Mouse (Mus musculus): ENCODE measurements around the gene Chst15. TPM values are rescaled to one million over a fixed set of nuclear protein-coding genes. Genes with fewer than 3 reads are reported as not detected.

Gene Chst15
- polyA plus RNA-seq, 1 experiment from 2014 or later: 16.3 TPM

GRCm38 (mm10) chr7:132323430-132323829 is 6.4 kb upstream of the Chst15 start:
- H3K4me2 ChIP-seq (replicated peaks): no peak overlapping the region
- H3K27me3 ChIP-seq (ENCODE audit: control insufficient read depth, insufficient read depth, low read length): no peaks in the 10 kb centered on the region
- no peak overlapping the region for H3K9ac ChIP-seq
- no peak for DNase-seq (ENCODE audit: low spot score)
- H3K36me3 ChIP-seq (replicated peaks; ENCODE audit: control insufficient read depth, insufficient read depth): no peaks in the 10 kb centered on the region
- no peaks in the 10 kb centered on the region for H3K9me3 ChIP-seq (ENCODE audit: control insufficient read depth, low read length)
- WGBS: 87% methylated on average over 5 of the region's 5 CpGs
- H3K4me1 ChIP-seq (replicated peaks; ENCODE audit: control insufficient read depth, insufficient read depth, low read length): no peaks in the 10 kb centered on the region
- no peak overlapping the region for H3K27ac ChIP-seq
- no peak overlapping the region for H3K4me3 ChIP-seq (replicated peaks; ENCODE audit: low read length)
- no peak for ATAC-seq (ENCODE audit: low FRiP score)

- no peak overlapping the region for H3K4me2 ChIP-seq (replicated peaks)
- ATAC-seq (ENCODE audit: low FRiP score) (no peak), DNase-seq (ENCODE audit: low spot score) (no peak)
- no peaks in the 10 kb centered on the region for H3K36me3 ChIP-seq (replicated peaks; ENCODE audit: control insufficient read depth, insufficient read depth)
- H3K27me3 ChIP-seq (ENCODE audit: control insufficient read depth, insufficient read depth, low read length): no peaks in the 10 kb centered on the region
- no peak overlapping the region for H3K27ac ChIP-seq
- H3K9me3 ChIP-seq (ENCODE audit: control insufficient read depth, low read length): no peaks in the 10 kb centered on the region
- H3K9ac ChIP-seq: no peak overlapping the region
- no peak overlapping the region for H3K4me3 ChIP-seq (replicated peaks; ENCODE audit: low read length)
- H3K4me1 ChIP-seq (replicated peaks; ENCODE audit: control insufficient read depth, insufficient read depth, low read length): peaks cover 11% of the 10 kb centered on the region
- WGBS: 81% methylated on average over 2 of the region's 2 CpGs
Measured at GRCm38 (mm10) chr7:132321392-132321958, 4.4 kb upstream of the Chst15 start.

GRCm38 (mm10) chr7:132316101-132317035 is 660 bp downstream of the Chst15 start:
- H3K9ac ChIP-seq: peak overlapping the region; percentile 95
- H3K36me3 ChIP-seq (replicated peaks; ENCODE audit: control insufficient read depth, insufficient read depth): no peaks in the 10 kb centered on the region
- peak overlapping the region; percentile 98 for H3K4me2 ChIP-seq (replicated peaks)
- no peaks in the 10 kb centered on the region for H3K27me3 ChIP-seq (ENCODE audit: control insufficient read depth, insufficient read depth, low read length)
- no peaks in the 10 kb centered on the region for H3K9me3 ChIP-seq (ENCODE audit: control insufficient read depth, low read length)
- peaks cover 43% of the 10 kb centered on the region for H3K4me1 ChIP-seq (replicated peaks; ENCODE audit: control insufficient read depth, insufficient read depth, low read length)
- DNase-seq (ENCODE audit: low spot score) (peak; percentile 55), ATAC-seq (ENCODE audit: low FRiP score) (peak; percentile 75)
- peak overlapping the region; percentile 94 for H3K27ac ChIP-seq
- under 1% methylated on average over 73 of the region's 79 CpGs for WGBS
- peak overlapping the region; percentile 87 for H3K4me3 ChIP-seq (replicated peaks; ENCODE audit: low read length)

- under 1% methylated on average over 51 of the region's 51 CpGs for WGBS
- H3K9me3 ChIP-seq (ENCODE audit: control insufficient read depth, low read length): no peaks in the 10 kb centered on the region
- ATAC-seq (ENCODE audit: low FRiP score) (peak; percentile 81), DNase-seq (ENCODE audit: low spot score) (peak; percentile 83)
- no peaks in the 10 kb centered on the region for H3K27me3 ChIP-seq (ENCODE audit: control insufficient read depth, insufficient read depth, low read length)
- peak overlapping the region; percentile 87 for H3K4me3 ChIP-seq (replicated peaks; ENCODE audit: low read length)
- peaks cover 43% of the 10 kb centered on the region for H3K4me1 ChIP-seq (replicated peaks; ENCODE audit: control insufficient read depth, insufficient read depth, low read length)
- H3K36me3 ChIP-seq (replicated peaks; ENCODE audit: control insufficient read depth, insufficient read depth): no peaks in the 10 kb centered on the region
- peak overlapping the region; percentile 95 for H3K9ac ChIP-seq
- peak overlapping the region; percentile 98 for H3K4me2 ChIP-seq (replicated peaks)
- peak overlapping the region; percentile 94 for H3K27ac ChIP-seq
Measured at GRCm38 (mm10) chr7:132315149-132316091, 1.6 kb downstream of the Chst15 start.

- Histone ChIP-seq H3K4me2 (replicated peaks) (peak overlapping the region; percentile 98), H3K4me1 (replicated peaks; ENCODE audit: control insufficient read depth, insufficient read depth, low read length) (peaks cover 35% of the 10 kb centered on the region), H3K9me3 (ENCODE audit: control insufficient read depth, low read length) (no peaks in the 10 kb centered on the region), H3K36me3 (replicated peaks; ENCODE audit: control insufficient read depth, insufficient read depth) (no peaks in the 10 kb centered on the region), H3K27ac (no peak overlapping the region), H3K4me3 (replicated peaks; ENCODE audit: low read length) (no peak overlapping the region), H3K27me3 (ENCODE audit: control insufficient read depth, insufficient read depth, low read length) (no peaks in the 10 kb centered on the region), H3K9ac (no peak overlapping the region)
- ATAC-seq (ENCODE audit: low FRiP score): no peak
- no peak for DNase-seq (ENCODE audit: low spot score)
- WGBS: 66% methylated on average over 8 of the region's 8 CpGs
Measured at GRCm38 (mm10) chr7:132312396-132312795, 4.6 kb downstream of the Chst15 start.

GRCm38 (mm10) chr7:132308537-132309191 is 8.4 kb downstream of the Chst15 start:
- no peak for ATAC-seq (ENCODE audit: low FRiP score)
- peaks cover 18% of the 10 kb centered on the region for H3K4me1 ChIP-seq (replicated peaks; ENCODE audit: control insufficient read depth, insufficient read depth, low read length)

GRCm38 (mm10) chr7:132307722-132308271 is 9.2 kb downstream of the Chst15 start:
- 70% methylated on average over 6 of the region's 6 CpGs for WGBS
- Histone ChIP-seq H3K4me1 (replicated peaks; ENCODE audit: control insufficient read depth, insufficient read depth, low read length) (peaks cover 11% of the 10 kb centered on the region), H3K9me3 (ENCODE audit: control insufficient read depth, low read length) (no peaks in the 10 kb centered on the region), H3K4me3 (replicated peaks; ENCODE audit: low read length) (no peak overlapping the region), H3K4me2 (replicated peaks) (no peak overlapping the region), H3K27me3 (ENCODE audit: control insufficient read depth, insufficient read depth, low read length) (no peaks in the 10 kb centered on the region), H3K36me3 (replicated peaks; ENCODE audit: control insufficient read depth, insufficient read depth) (no peaks in the 10 kb centered on the region), H3K9ac (no peak overlapping the region), H3K27ac (no peak overlapping the region)
- no peak for ATAC-seq (ENCODE audit: low FRiP score)
- DNase-seq (ENCODE audit: low spot score): no peak

More at GRCm38 (mm10) chr7:132308537-132309191, 8.4 kb downstream of the Chst15 start:
- no peak for DNase-seq (ENCODE audit: low spot score)
- H3K27me3 ChIP-seq (ENCODE audit: control insufficient read depth, insufficient read depth, low read length): no peaks in the 10 kb centered on the region
- WGBS: 80% methylated on average over 5 of the region's 5 CpGs
- no peak overlapping the region for H3K27ac ChIP-seq
- no peaks in the 10 kb centered on the region for H3K36me3 ChIP-seq (replicated peaks; ENCODE audit: control insufficient read depth, insufficient read depth)
- no peaks in the 10 kb centered on the region for H3K9me3 ChIP-seq (ENCODE audit: control insufficient read depth, low read length)
- no peak overlapping the region for H3K4me2 ChIP-seq (replicated peaks)
- H3K4me3 ChIP-seq (replicated peaks; ENCODE audit: low read length): no peak overlapping the region
- no peak overlapping the region for H3K9ac ChIP-seq

GRCm38 (mm10) chr7:132306671-132307412 is 10.2 kb downstream of the Chst15 start:
- ATAC-seq (ENCODE audit: low FRiP score) (no peak), DNase-seq (ENCODE audit: low spot score) (no peak)
- Histone ChIP-seq H3K36me3 (replicated peaks; ENCODE audit: control insufficient read depth, insufficient read depth) (no peaks in the 10 kb centered on the region), H3K4me2 (replicated peaks) (no peak overlapping the region), H3K27ac (no peak overlapping the region), H3K4me1 (replicated peaks; ENCODE audit: control insufficient read depth, insufficient read depth, low read length) (peaks cover 3% of the 10 kb centered on the region; the same call in 1 of the 2 replicates), H3K4me3 (replicated peaks; ENCODE audit: low read length) (no peak overlapping the region), H3K27me3 (ENCODE audit: control insufficient read depth, insufficient read depth, low read length) (no peaks in the 10 kb centered on the region), H3K9ac (no peak overlapping the region), H3K9me3 (ENCODE audit: control insufficient read depth, low read length) (no peaks in the 10 kb centered on the region)
- 93% methylated on average over 8 of the region's 8 CpGs for WGBS

All from hindbrain, embryonic 14.5 days (tissue).